Mouse (Mus musculus): Measurements from ENCODE around the gene Atrn. TPM values are rescaled to one million over a fixed set of nuclear protein-coding genes. Genes with fewer than 3 reads are reported as not detected.

The Atrn gene
- total RNA-seq, 2 experiments from 2014 or later = 122 to 127 TPM

DNA sequence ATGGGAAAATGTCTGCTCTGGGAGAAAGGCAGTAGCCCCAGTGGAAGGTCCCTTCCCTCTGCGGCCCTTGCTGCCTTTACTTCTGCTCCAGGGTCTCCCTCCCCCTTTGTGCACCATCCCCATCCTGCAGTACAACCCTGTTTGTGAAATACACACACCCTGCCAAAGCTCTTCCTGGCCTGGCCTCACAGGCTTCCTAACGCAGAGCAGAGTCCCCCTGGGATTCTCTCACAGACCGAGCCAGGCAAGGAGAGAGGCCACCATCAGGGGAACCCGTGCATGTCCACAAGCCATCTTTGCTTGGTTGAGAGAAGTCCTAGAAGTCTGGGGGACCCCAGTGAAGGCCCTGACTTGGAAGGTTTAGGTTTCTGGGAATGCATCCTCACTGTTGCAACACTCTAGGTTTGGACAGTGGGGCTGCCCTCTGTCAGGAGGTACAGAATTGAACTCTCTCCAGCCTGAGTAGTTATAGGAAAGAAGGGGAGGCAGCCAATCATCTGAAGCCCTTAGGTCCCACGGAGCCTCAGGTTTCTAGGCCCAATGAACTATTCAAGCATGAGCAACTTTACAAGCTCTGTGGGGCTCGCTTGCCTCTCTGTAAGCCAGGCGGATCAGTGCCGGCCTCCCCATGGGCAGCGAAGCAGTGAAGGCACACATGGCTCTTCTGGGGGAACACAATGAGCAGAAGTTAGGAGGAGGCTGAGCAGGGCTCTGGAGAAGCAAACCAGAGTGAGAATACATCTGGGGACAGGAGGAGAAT, 153.7 kb downstream of the Atrn start:
- intact Hi-C loops (cut with DNase I) = no loop called here
- DNase-seq (ENCODE audit: low spot score in 2 of 2) = no peak

DNA sequence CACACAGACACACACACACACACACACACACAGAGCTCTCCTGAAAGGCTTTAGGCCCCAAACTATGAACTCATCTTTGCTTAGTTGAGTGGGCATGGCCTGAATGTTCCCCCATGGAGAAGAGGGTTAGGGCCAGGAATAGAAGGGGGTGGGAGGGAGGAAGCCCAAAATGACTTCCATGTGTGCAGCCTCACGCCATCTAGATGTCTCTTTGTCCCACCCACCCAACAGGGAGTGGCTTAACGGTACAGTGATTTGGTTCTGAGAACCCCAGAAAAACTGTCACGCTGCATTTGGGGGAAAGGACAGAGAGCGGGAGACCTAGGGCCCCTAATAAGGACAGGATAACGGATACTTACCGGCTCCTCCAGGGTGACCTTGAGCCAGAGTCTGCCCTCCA, 154.5 kb downstream of the Atrn start:
- intact Hi-C loops (cut with DNase I) = no loop called here
- DNase-seq (ENCODE audit: low spot score in 2 of 2) = peak in 1 of 2 experiments; percentile 40

DNA sequence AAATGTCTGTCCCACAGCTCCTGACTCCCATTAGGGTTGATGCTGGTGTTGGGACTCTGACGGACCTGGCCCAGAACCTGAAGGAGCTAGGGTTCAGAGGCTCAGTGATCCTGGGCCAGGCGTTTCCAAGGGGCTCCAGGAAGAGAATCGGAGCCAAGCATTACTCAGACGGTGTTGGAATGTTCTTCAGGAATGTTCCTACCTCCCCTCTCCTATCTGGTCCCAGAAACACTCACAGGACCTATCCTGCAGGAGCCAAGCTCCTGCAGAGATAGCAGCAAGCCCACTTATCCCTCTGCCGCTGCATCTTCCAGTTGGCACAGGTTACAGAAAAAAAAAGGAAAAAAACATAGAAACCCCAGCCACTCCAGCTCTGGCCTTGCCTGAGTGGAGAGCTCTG, 155.3 kb downstream of the Atrn start:
- DNase-seq (ENCODE audit: low spot score in 2 of 2) = no peak

DNA sequence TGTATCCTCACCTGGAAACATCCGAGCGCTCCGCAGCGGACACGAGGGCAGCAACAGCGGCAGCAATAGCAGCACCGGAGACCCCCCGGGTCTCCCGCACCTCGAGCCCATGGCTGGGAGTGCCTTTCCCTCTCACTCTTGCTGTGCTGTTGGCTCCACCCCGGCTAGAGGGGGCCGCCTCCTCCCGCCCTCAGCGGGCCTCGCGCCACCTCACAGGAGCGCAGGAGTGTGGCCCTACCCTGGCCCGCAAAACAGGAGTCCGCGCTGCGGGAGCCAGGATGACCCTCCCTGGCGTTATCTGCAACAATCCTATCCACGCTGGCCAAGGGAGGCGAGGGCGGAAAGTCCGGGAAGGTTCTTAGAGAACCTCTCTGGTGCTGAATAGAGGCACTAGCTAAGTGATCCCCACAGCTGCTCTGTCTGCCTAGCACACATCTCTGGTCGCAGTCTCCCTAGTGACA, 157.1 kb downstream of the Atrn start, which contains the start of gene Adam33:
Adam33 (minus strand) TSS at position 411 of the 461 bp plus-strand sequence.
- intact Hi-C loops (cut with DNase I) = no loop called here
- no peak for DNase-seq (ENCODE audit: low spot score in 2 of 2)

More for the DNA sequence above, 155.3 kb downstream of the Atrn start:
- intact Hi-C loops (cut with DNase I) = no loop called here

DNA sequence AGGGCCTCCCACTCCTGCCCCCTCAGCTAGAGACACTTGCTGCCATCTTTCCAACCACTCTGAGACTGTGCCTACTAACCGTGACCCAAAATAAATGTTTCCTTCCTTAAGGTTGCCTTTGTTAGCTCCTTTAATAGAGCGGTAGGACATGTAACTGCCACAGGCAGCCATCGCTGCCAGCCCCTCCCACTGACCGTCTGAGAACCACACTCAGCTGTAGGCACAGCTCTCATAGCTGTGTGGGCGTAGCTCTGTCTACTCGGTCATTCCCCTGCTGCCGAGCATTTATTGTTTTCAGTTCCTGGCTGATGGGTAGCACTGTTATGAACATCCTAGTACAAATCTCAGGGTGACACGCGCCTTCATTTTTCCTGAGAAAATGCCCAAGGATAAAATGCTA, 160.0 kb downstream of the Atrn start:
- intact Hi-C loops (cut with DNase I) = no loop called here
- DNase-seq (ENCODE audit: low spot score in 2 of 2) = peak in 1 of 2 experiments; percentile 66

DNA sequence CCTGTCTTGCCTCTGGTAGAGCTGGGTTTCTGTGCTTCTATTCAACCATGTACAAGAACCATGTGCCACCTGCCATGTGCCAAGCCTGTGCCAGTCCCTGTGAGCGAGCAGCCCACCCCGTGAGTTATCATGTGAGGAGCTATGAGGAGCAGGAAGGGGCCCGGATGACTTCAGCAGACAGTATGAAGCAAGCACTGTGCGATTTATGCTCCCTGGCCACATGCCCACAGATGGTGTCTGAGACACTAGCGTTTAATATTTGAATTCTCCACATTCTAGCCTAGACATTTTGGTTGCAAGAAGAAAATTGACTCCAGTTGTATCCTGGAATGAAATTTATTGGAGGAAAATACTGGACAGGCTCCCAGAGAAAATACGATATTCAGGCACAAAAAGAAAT, 161.2 kb downstream of the Atrn start:
- no peak for DNase-seq (ENCODE audit: low spot score in 2 of 2)

DNA sequence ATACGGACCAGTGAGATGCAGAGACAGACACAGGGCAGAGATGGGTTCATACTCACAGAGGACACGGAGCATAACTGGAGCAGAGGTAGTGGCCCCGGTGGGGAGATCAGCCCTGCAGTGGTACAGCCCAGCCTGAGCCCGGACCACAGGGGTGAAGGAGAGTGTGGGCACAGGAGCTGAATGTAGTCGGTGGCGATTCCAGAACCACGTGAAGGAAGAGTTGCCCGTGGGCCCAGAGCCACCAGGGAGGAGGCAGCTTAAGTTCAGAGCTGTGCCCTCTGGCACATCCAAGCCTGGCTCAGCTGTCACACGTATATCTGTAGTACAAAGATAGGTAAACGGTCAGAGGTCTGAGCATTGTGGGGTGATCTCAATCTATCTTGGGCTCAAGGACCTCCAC, 166.2 kb downstream of the Atrn start:
- no peak for DNase-seq (ENCODE audit: low spot score in 2 of 2)
- intact Hi-C loops (cut with DNase I) = no loop called here

More for the DNA sequence above, 161.2 kb downstream of the Atrn start:
- intact Hi-C loops (cut with DNase I) = no loop called here

Small RNAs within 50 kb of the gene (microRNA-seq; reads per million reads assigned to microRNA genes)
- gene Mir6973b = 0 to 0.25 reads per million in 2 experiments

Other genes starting within 250 kb of the Atrn start
- 100 to 1,000 TPM in 1 of 2 experiments, 10 to 100 TPM in 1; 97.3 to 108 TPM for gene Ddrgk1, start 241.8 kb upstream of the Atrn start, total RNA-seq (2021)
- gene Itpa, start 238.9 kb upstream of the Atrn start, total RNA-seq (2021) = 10 to 100 TPM; 39.4 to 42.8 TPM
- 1 to 10 TPM; 1.8 to 1.9 TPM for gene Slc4a11, start 209.0 kb upstream of the Atrn start, total RNA-seq (2021)
- gene 4930402H24Rik, start 89 bp upstream of the Atrn start, total RNA-seq (2021) = 10 to 100 TPM; 67.1 to 78.1 TPM
- 10 to 100 TPM; 58.3 to 63.0 TPM for gene Gfra4, start 136.6 kb downstream of the Atrn start, total RNA-seq (2021)
- 1 to 10 TPM; 4.1 to 6.9 TPM for gene Adam33, start 157.3 kb downstream of the Atrn start, total RNA-seq (2021)
- under 1 TPM; 0.23 to 0.28 TPM for gene Siglec1, start 180.3 kb downstream of the Atrn start, total RNA-seq (2021)
- gene Hspa12b, start 220.8 kb downstream of the Atrn start, total RNA-seq (2021) = 1 to 10 TPM; 8.9 TPM
- not detected for gene Gm11037, start 227.0 kb downstream of the Atrn start, total RNA-seq (2021)